Mouse (Mus musculus): ENCODE measurements around the gene Slc1a2. TPM values are rescaled to one million over a fixed set of nuclear protein-coding genes. Genes with fewer than 3 reads are reported as not detected.

Slc1a2 gene
- total and polyA plus RNA-seq, 3 experiments: 0.08 TPM; not detected in 2

DNA sequence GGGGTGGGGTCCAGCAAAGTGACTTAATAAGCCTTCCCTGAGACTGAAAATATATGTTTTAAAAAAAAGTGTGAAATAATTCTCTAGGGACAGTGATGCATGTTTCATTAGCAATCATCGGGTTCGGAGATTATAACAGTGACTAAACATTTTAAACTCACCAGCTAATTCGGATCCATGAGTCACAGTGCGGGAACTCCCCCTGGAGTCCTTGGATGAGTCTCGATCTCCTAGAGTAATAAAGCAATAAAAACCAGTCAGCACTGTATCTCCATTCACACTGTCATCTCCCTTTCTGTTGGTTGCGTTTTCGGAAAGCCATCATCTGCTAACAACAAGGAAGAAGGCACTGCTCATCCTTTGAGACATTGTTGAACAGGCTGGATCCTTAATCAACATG, 169.9 kb downstream of the Slc1a2 start:
- Histone ChIP-seq H3K9ac (ENCODE audit: control insufficient read depth, low read depth, low read length, poor library complexity, severe bottlenecking) (no peak overlapping the region), H3K27me3 (ENCODE audit: control insufficient read depth in 1 of 2, insufficient read depth in 2 of 2, low read length in 2 of 2) (no peaks in the 10 kb centered on the region), H3K9me3 (replicated peaks; ENCODE audit: insufficient read depth, low read length) (no peaks in the 10 kb centered on the region), H3K27ac (ENCODE audit: control insufficient read depth, low read depth, low read length) (no peak overlapping the region), H3K36me3 (ENCODE audit: control insufficient read depth in 1 of 2, insufficient read depth in 2 of 2, low read length in 2 of 2) (peaks cover 7 to 25% of the 10 kb centered on the region in 2 experiments; a peak in 3 of 4 replicates), H3K79me2 (ENCODE audit: control insufficient read depth, insufficient read depth, low read length, poor library complexity) (no peaks in the 10 kb centered on the region), H3K4me1 (ENCODE audit: control insufficient read depth in 1 of 2, insufficient read depth in 2 of 2, low read length in 2 of 2) (no peaks in the 10 kb centered on the region), H3K4me3 (ENCODE audit: control insufficient read depth in 1 of 2, insufficient read depth in 1 of 2, low read depth in 2 of 2, low read length in 2 of 2) (no peak overlapping the region)
- DNase-seq (ENCODE audit: low read depth, low spot score): no peak
- no peak for TF ChIP-seq MYB (IDR thresholded peaks at IDR 0.05; ENCODE audit: low read depth, low read length)

DNA sequence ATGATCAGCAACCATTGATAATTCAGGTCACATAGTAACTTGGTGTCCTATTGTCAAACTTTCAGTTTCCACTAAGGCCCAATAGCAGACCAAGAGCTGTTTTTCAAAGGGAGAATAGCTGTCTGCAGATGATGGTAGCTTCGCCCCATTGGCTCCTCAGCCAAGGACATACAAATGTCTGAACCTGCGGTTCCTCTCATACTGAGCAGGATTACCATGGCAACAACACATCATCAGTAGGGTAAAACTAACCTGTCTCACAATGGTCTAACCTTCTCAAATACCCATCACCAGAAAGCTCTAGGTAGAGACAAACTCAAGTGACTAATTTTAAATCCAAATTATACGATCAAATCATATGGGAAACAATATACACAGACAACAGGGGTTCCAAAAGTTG, 170.7 kb downstream of the Slc1a2 start:
- Histone ChIP-seq H3K4me1 (ENCODE audit: control insufficient read depth in 1 of 2, insufficient read depth in 2 of 2, low read length in 2 of 2) (no peaks in the 10 kb centered on the region), H3K27me3 (ENCODE audit: control insufficient read depth in 1 of 2, insufficient read depth in 2 of 2, low read length in 2 of 2) (no peaks in the 10 kb centered on the region), H3K9ac (ENCODE audit: control insufficient read depth, low read depth, low read length, poor library complexity, severe bottlenecking) (no peak overlapping the region), H3K9me3 (replicated peaks; ENCODE audit: insufficient read depth, low read length) (no peaks in the 10 kb centered on the region), H3K36me3 (ENCODE audit: control insufficient read depth in 1 of 2, insufficient read depth in 2 of 2, low read length in 2 of 2) (peaks cover 7 to 22% of the 10 kb centered on the region in 2 experiments; a peak in 3 of 4 replicates), H3K4me3 (ENCODE audit: control insufficient read depth in 1 of 2, insufficient read depth in 1 of 2, low read depth in 2 of 2, low read length in 2 of 2) (no peak overlapping the region), H3K27ac (ENCODE audit: control insufficient read depth, low read depth, low read length) (no peak overlapping the region), H3K79me2 (ENCODE audit: control insufficient read depth, insufficient read depth, low read length, poor library complexity) (no peaks in the 10 kb centered on the region)
- DNase-seq (ENCODE audit: low read depth, low spot score): no peak
- TF ChIP-seq POLR2AphosphoS2 (IDR thresholded peaks at IDR 0.05; ENCODE audit: low read length) (no peak), RAD21 (IDR thresholded peaks at IDR 0.05; ENCODE audit: low read depth, low read length) (no peak), MAX (IDR thresholded peaks at IDR 0.05; ENCODE audit: low read length) (no peak), POLR2AphosphoS5 (IDR thresholded peaks at IDR 0.05; ENCODE audit: borderline replicate concordance, low read depth, low read length) (no peak), CHD1 (IDR thresholded peaks at IDR 0.05; ENCODE audit: low read depth, low read length) (no peak), ETS1 (IDR thresholded peaks at IDR 0.05; ENCODE audit: low read depth, low read length) (no peak), NRF1 (IDR thresholded peaks at IDR 0.05; ENCODE audit: insufficient read depth, low read depth, low read length, poor library complexity, severe bottlenecking) (no peak), E2F4 (IDR thresholded peaks at IDR 0.05; ENCODE audit: borderline replicate concordance, low read depth, low read length) (no peak), MYC (IDR thresholded peaks at IDR 0.05; ENCODE audit: low read depth, low read length) (no peak), MYB (IDR thresholded peaks at IDR 0.05; ENCODE audit: low read depth, low read length) (no peak), HCFC1 (IDR thresholded peaks at IDR 0.05; ENCODE audit: low read depth, low read length) (no peak), MXI1 (IDR thresholded peaks at IDR 0.05; ENCODE audit: low read depth, low read length) (no peak), USF2 (IDR thresholded peaks at IDR 0.05; ENCODE audit: borderline replicate concordance in 1 of 2, insufficient read depth in 1 of 2, low read depth in 1 of 2, low read length in 2 of 2) (no peak), ZMIZ1 (IDR thresholded peaks at IDR 0.05; ENCODE audit: low read depth, low read length) (no peak)

DNA sequence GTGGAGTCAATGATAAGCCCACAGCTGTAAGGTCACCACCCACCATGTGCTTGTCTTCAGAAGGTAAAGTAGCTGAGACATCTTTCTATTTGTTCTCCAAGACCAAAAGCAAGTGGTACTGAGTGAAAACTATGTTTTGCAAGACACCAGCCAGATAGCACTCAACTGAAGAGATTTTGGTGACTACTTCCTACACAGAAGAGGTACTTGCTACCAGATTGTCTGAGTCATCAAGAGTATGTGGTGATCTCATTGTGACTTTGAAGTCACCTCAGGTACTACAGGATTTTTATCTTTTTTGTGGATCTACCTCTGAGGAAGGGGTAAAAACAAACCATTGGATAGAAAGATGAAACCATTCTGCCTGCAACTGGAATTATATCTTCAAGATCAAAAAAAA, 173.1 kb downstream of the Slc1a2 start:
- no peak for TF ChIP-seq MEF2A (IDR thresholded peaks at IDR 0.05; ENCODE audit: extremely low read depth, insufficient replicate concordance, low read depth, low read length, poor library complexity, severe bottlenecking)
- no peak for TF ChIP-seq TCF12 (IDR thresholded peaks at IDR 0.05; ENCODE audit: low read depth, low read length)
- no peak for TF ChIP-seq RAD21 (IDR thresholded peaks at IDR 0.05; ENCODE audit: low read depth, low read length)
- Histone ChIP-seq H3K4me3 (ENCODE audit: control insufficient read depth in 1 of 2, insufficient read depth in 1 of 2, low read depth in 2 of 2, low read length in 2 of 2) (no peak overlapping the region), H3K9me3 (replicated peaks; ENCODE audit: insufficient read depth, low read length) (no peaks in the 10 kb centered on the region), H3K79me2 (ENCODE audit: control insufficient read depth, insufficient read depth, low read length, poor library complexity) (no peaks in the 10 kb centered on the region), H3K9ac (ENCODE audit: control insufficient read depth, low read depth, low read length, poor library complexity, severe bottlenecking) (no peak overlapping the region), H3K4me1 (ENCODE audit: control insufficient read depth in 1 of 2, insufficient read depth in 2 of 2, low read length in 2 of 2) (no peaks in the 10 kb centered on the region), H3K27ac (ENCODE audit: control insufficient read depth, low read depth, low read length) (no peak overlapping the region), H3K36me3 (ENCODE audit: control insufficient read depth in 1 of 2, insufficient read depth in 2 of 2, low read length in 2 of 2) (peaks cover 0 to 24% of the 10 kb centered on the region in 2 experiments; a peak in 2 of 4 replicates), H3K27me3 (ENCODE audit: control insufficient read depth in 1 of 2, insufficient read depth in 2 of 2, low read length in 2 of 2) (no peaks in the 10 kb centered on the region)
- no peak for DNase-seq (ENCODE audit: low read depth, low spot score)

Data from MEL (cell line).